Mouse (Mus musculus) CH12F3 (cell line): ENCODE data around the gene Fbxw17.
"Not testable (repeated sequence)": the region's sequence is repeated elsewhere in the genome, so short reads cannot be mapped to it uniquely, and the experiment has no call there.

ENCODE experiments used
- in situ Hi-C: fragments of 300-500 bp; cut with MboI; formaldehyde crosslinking; loops from 2 replicates; pipeline ENCODE4 v1.14.3; 2020; ENCODE audit warnings: low sequenced_read_pairs

Gene Fbxw17

GRCm38 (mm10) chr13:50417389-50418183 is at the start of gene Fbxw17:
TSS of gene Fbxw17 (plus strand) at chr13:50417864.
- in situ Hi-C loops: no loop called here

- in situ Hi-C loops: not testable (repeated sequence)
Measured at GRCm38 (mm10) chr13:50372934-50373705, 44.5 kb upstream of the Fbxw17 start.

DNA sequence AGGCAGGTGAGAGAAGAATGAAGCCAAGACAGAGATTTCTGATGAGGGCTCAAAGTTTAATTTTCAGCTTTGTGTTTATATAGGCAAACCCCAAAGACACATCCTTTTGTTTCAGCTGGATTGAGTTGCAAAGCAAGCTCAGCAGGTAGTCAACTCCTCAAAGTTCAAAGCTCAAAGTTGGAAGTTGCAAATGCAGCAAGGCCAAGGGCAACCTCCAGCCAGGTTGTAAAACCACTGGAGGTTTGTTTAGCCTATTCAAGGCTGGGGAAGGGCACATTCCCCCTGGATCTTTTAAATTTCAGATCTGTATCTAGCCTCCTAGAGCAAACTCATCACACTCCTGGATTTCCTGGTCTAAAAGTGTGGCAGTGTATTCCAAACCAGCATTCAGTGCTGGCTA is 28.5 kb upstream of the Fbxw17 start:
- in situ Hi-C loops: not testable (repeated sequence)

DNA sequence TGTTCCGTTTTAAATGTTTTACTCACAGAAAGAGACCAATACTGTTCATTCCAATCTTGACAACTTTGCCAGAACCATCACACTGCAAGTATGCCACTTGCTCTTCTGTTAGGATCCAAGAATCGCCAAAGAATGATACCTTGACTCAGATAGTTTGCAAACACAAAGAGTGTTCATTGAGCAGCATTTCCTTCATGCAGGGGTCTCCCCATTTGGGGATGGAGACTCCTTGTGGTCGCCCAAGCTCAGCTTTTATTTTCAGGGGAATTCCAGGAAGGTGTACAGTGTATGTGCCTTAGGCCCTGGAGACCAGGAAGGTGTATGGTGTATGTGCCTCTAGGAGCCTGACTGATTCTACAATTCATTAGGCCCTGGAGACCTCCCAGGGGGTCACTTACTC is 757 bp downstream of the Fbxw17 start:
- in situ Hi-C loops: no loop called here

DNA sequence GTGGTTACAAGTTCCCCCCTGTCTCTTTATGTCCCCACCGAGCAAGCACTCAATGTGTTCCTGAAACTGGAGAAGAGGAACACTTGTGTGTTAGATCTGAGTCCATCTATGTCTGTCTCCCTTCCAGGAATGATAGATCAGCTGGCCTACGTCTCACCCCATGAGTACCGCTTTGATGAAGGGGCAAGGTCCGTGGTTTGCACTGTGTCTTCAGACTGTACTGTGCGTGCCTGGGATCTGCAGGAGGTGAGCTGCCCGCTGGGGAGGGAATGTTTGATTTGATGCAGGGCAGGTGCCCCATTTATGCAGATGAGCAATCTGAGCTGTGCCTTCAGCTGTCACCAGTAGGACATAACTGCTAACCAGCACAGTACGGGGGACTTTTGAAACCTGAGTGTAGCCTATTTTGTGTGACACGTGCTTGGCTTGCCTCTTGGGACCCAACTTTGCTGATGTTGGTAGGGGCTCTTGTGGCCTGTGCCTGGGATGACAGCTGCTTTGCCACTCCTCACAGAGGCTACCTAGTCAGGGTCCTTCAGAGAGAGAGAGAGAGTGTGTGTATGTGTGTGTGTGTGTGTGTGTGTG is 6.1 kb downstream of the Fbxw17 start:
- in situ Hi-C loops: no loop called here

GRCm38 (mm10) chr13:50424517-50424916 is 6.9 kb downstream of the Fbxw17 start:
- in situ Hi-C loops: no loop called here

DNA sequence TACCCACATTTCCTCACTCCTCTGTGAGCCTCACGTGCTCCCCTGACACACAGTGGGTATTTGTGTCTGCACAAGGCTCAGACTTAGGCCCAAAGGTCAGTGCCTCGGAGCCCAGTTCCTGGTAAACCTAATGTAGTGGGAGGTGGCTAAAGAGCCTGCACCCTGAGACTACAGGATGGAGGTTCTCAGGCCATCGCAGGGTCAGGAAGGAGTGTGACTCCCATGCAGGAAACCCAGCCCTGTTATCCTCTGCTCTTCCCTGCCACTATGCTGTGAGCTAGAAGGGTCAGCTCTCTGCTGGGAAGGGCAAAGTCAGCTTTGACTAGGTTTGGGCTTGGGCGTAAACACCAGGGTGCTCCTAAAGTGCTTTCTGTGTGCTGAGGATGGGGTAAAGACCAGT is 9.0 kb downstream of the Fbxw17 start:
- in situ Hi-C loops: no loop called here

DNA sequence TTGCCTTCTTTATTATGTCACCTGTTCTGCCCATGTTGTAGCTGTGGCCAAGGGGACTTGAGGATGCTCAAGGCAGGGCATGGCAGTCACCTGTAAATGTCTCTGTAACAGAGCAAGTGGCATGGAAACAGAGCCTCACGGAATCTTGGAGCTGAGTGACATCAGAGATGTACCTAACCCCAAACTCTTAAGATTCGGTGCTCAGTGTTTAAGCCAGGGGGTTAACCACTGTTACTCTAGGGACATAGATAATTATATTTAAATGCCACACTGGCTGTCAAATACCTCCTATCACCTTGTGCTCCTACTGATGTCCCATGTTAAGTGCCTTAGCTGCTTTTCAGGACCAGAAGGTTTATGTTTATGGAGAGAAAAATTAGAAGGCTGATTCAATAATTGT is 26.1 kb downstream of the Fbxw17 start, which contains the start of gene Gm47429:
Gene Gm47429 (minus strand): TSS at position 101 of the 400 bp plus-strand sequence.
- in situ Hi-C loops: no loop called here

- in situ Hi-C loops: no loop called here
Measured at GRCm38 (mm10) chr13:50445261-50445660, 27.6 kb downstream of the Fbxw17 start.

DNA sequence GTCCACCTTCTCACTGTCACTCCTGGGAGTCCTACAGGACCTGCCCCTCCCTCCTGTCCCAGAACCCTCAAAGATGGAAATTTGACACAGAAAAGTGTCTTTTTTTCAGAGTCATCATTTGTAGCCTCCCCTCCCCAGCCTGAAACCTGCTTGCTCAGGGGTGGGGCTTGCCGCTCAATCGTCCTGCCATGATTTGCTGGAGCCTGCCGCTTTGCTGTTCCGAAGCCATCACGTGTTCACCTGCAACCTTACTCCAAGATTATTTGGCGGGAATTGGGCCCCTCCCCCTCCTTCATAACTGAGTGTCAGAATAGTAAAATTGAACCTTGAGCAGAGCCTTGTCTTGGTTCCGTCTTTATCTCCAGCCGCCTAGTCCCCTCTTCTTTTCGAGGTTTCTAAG is 34.6 kb downstream of the Fbxw17 start:
- in situ Hi-C loops: not testable (repeated sequence)

DNA sequence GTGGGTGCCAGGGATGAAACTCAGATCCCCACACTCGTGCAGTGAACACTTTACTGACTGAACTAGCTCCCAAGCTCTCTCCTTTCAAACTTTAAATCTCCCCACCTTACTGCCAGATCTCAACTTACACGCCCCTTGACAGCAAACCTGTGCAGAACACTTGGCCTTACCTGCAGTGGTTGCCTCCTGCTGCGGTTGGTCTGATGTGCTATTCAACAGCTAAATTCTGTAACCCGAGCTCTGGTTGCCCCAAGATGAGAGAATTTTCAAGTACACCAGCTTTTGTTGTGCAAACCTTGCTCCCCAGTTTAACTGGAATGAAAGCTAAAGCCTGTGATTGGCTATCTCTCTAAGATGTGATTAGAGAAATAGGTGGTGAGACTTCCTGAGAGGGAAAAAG is 35.8 kb downstream of the Fbxw17 start:
- in situ Hi-C loops: no loop called here

DNA sequence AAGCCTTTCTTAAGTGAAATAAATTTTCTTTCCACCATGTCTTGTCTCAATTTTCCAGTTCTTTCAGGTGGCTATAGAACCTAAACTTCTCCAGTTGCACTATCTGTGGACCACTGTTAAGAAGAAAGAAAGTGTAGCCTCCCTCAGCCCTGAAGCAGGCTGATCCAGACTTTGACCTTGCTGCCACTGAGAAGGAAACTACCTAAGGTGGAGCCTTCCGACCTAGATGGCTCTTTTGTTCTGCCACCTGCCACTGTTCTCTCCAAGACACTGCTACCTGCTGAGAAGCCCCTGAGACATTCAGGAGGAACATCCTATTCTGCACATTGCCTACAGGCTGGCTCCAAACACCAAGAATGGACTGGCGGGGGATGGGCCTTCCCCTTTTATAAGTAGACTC is 42.8 kb downstream of the Fbxw17 start:
- in situ Hi-C loops: not testable (repeated sequence)

DNA sequence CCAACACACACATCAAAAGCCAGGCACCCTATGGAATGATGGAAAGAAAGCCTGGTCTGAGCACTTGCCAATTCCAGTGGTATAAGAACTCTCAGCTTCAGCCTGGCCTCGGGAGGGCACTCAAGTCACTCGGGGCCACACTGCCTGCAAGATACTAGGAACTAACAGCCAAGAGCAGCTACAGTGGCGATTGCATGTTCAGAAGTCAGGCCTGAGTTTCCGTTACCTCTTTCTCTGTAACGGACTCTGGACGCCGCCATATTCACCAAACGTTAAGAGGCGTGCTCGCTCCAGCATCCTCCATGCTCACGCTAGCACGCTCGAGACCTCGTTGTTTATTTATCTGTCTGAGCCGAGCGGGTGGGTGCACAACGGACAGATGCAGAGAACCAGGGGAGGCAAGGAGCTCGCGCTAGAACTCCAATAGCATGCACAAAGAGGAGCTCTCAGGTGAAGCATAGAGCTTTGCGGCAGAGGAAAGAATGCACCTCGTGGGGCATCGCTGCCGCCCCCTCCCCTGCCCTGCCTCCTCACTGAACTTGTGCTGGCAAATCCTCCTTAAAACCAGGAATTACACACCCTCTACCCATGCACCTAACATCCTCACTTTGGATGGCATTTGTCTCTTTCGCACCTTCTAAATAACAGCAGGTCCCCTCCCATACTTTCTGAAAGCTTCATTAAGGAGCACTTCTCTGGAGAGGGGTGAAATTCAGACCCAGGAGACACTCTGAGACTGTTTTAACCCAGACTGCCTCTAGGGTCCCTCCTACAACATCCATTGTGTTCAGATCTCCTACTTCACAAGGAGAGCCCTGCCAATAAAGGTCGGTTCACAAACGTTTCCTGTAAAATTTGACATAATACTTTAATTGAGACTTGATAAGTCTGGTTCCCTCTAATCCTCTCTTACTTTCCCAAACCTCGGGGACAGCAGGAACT is 47.2 kb downstream of the Fbxw17 start:
- in situ Hi-C loops: no loop called here

DNA sequence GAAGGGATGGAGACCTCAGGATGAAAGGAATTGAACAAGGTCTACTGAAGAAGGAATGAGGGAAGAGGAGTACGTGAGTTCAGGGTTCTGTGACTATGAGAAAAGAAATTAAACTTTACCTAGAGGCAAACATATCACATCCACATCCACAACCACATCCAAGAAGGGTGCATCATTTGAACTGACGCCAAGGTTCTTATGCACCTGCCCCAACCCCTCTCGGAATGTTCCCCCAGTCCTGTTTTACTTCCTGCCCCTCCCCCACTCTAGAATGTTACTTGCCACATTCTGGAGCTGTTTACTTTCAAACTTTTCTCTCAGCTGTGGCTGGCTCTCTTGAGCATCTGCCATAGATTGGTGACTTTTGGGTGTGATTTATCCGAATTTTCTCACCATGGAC is 49.3 kb downstream of the Fbxw17 start, which contains the start of gene Nutm2:
Gene Nutm2 (plus strand): TSS at position 301 of the 400 bp plus-strand sequence.
- in situ Hi-C loops: no loop called here
